Mouse (Mus musculus) limb, embryonic 13.5 days (tissue): ENCODE measurements at regions not wholly inside any gene's neighbourhood (a gene's known extent, or its start where the extent isn't known, plus 50 kb on each side); places are given as distances from the start of the nearest gene placed in this dataset.

Experiments
- ATAC-seq: fragments of 200-750 bp; cut with Nextera tagmentation; 2 replicates; pipeline ENCODE4 v1.8.0; 2017; ENCODE audit warnings: low read depth, moderate number of reproducible peaks, moderate TSS enrichment; ENCODE audit not compliant: low FRiP score
- H3K27ac ChIP-seq: fragments of 300-500 bp; sonication (generic); 2 replicates; pipeline ENCODE4 v1.5.1; 2015; ENCODE audit warnings: inconsistent platforms, mild to moderate bottlenecking, moderate library complexity
- H3K27me3 ChIP-seq: fragments of 300-500 bp; sonication (generic); 2 replicates; pipeline ENCODE4 v1.6.1; 2015; ENCODE audit warnings: mild to moderate bottlenecking, inconsistent platforms
- H3K36me3 ChIP-seq: fragments of 300-500 bp; sonication (generic); 2 replicates; pipeline ENCODE4 v1.6.1; 2015; ENCODE audit warnings: inconsistent platforms, mild to moderate bottlenecking, moderate library complexity
- H3K4me1 ChIP-seq: fragments of 300-500 bp; sonication (generic); 2 replicates; pipeline ENCODE4 v1.6.1; 2015; ENCODE audit warnings: inconsistent platforms
- H3K4me2 ChIP-seq: fragments of 300-500 bp; sonication (generic); replicated peaks from 2 replicates; pipeline ENCODE4 v1.6.1; 2015; ENCODE audit warnings: inconsistent platforms, mild to moderate bottlenecking, moderate library complexity
- H3K4me3 ChIP-seq: fragments of 300-500 bp; sonication (generic); 2 replicates; pipeline ENCODE4 v1.5.1; 2015; ENCODE audit warnings: moderate library complexity, mild to moderate bottlenecking, inconsistent platforms
- H3K9ac ChIP-seq: fragments of 300-500 bp; sonication (generic); 2 replicates; pipeline ENCODE4 v1.6.1; 2015; ENCODE audit warnings: mild to moderate bottlenecking, inconsistent platforms
- H3K9me3 ChIP-seq: fragments of 300-500 bp; sonication (generic); 2 replicates; pipeline ENCODE4 v1.6.1; 2016; ENCODE audit warnings: inconsistent platforms
- WGBS: fragments of 180-500 bp; shearing (Covaris S2); methylation state at CpG from one replicate; pipeline ENCODE4 v1.1.7; 2015; 5-methylcytosine and 5-hydroxymethylcytosine counted together

GRCm38 (mm10) chr9:33214523-33214922 lies 578.5 kb downstream of the Ets1 start:
- H3K27ac ChIP-seq, result no peak overlapping the region
- H3K4me2 ChIP-seq, result no peak overlapping the region
- no peaks in the 10 kb centered on the region for H3K27me3 ChIP-seq
- no peak overlapping the region for H3K9ac ChIP-seq
- ATAC-seq, result no peak
- no peaks in the 10 kb centered on the region for H3K36me3 ChIP-seq
- H3K4me1 ChIP-seq, result no peaks in the 10 kb centered on the region
- no peak overlapping the region for H3K4me3 ChIP-seq
- 49% methylated on average over 1 of the region's 1 CpGs for WGBS
- no peaks in the 10 kb centered on the region for H3K9me3 ChIP-seq

- H3K4me2 ChIP-seq, result no peak overlapping the region
- ATAC-seq, result no peak
- no peak overlapping the region for H3K4me3 ChIP-seq
- H3K4me1 ChIP-seq, result peaks cover 8% of the 10 kb centered on the region
- no peak overlapping the region for H3K9ac ChIP-seq
- H3K27ac ChIP-seq, result no peak overlapping the region
- WGBS, result 82% methylated on average over 4 of the region's 4 CpGs
- no peaks in the 10 kb centered on the region for H3K9me3 ChIP-seq
- H3K36me3 ChIP-seq, result no peaks in the 10 kb centered on the region
- H3K27me3 ChIP-seq, result no peaks in the 10 kb centered on the region
Measured at GRCm38 (mm10) chr9:33220981-33221380, 585.0 kb downstream of the Ets1 start.

- no peak overlapping the region for H3K27ac ChIP-seq
- no peaks in the 10 kb centered on the region for H3K36me3 ChIP-seq
- ATAC-seq, result no peak
- no peaks in the 10 kb centered on the region for H3K9me3 ChIP-seq
- no peak overlapping the region for H3K4me2 ChIP-seq
- peaks cover 8% of the 10 kb centered on the region for H3K4me1 ChIP-seq
- no peaks in the 10 kb centered on the region for H3K27me3 ChIP-seq
- WGBS, result 43% methylated on average over 11 of the region's 11 CpGs
- no peak overlapping the region for H3K9ac ChIP-seq
- no peak overlapping the region for H3K4me3 ChIP-seq
Measured at GRCm38 (mm10) chr9:33222066-33222805, 586.2 kb downstream of the Ets1 start.

- Histone ChIP-seq H3K27ac (no peak overlapping the region), H3K4me2 (no peak overlapping the region), H3K9me3 (no peaks in the 10 kb centered on the region), H3K4me1 (no peaks in the 10 kb centered on the region), H3K27me3 (no peaks in the 10 kb centered on the region), H3K4me3 (no peak overlapping the region), H3K36me3 (no peaks in the 10 kb centered on the region), H3K9ac (no peak overlapping the region)
- no peak for ATAC-seq
- WGBS, result 31% methylated on average over 9 of the region's 9 CpGs
Measured at GRCm38 (mm10) chr9:33233699-33234131, 597.7 kb downstream of the Ets1 start.

- Histone ChIP-seq H3K9me3 (no peaks in the 10 kb centered on the region), H3K4me2 (no peak overlapping the region), H3K27ac (no peak overlapping the region), H3K4me3 (no peak overlapping the region), H3K4me1 (no peaks in the 10 kb centered on the region), H3K27me3 (no peaks in the 10 kb centered on the region), H3K9ac (no peak overlapping the region), H3K36me3 (no peaks in the 10 kb centered on the region)
- no peak for ATAC-seq
- 80% methylated on average over 2 of the region's 2 CpGs for WGBS
Measured at GRCm38 (mm10) chr9:33238190-33238589, 602.2 kb downstream of the Ets1 start.

- no peak overlapping the region for H3K27ac ChIP-seq
- no peaks in the 10 kb centered on the region for H3K36me3 ChIP-seq
- no peaks in the 10 kb centered on the region for H3K4me1 ChIP-seq
- ATAC-seq, result no peak
- H3K9me3 ChIP-seq, result no peaks in the 10 kb centered on the region
- H3K4me2 ChIP-seq, result no peak overlapping the region
- no peak overlapping the region for H3K4me3 ChIP-seq
- WGBS, result 78% methylated on average over 2 of the region's 2 CpGs
- H3K9ac ChIP-seq, result no peak overlapping the region
- no peaks in the 10 kb centered on the region for H3K27me3 ChIP-seq
Measured at GRCm38 (mm10) chr9:33238846-33239245, 602.8 kb downstream of the Ets1 start.

GRCm38 (mm10) chr9:33240506-33240905 lies 604.5 kb downstream of the Ets1 start:
- no peaks in the 10 kb centered on the region for H3K9me3 ChIP-seq
- WGBS, result 66% methylated on average over 1 of the region's 1 CpGs
- no peak overlapping the region for H3K27ac ChIP-seq
- ATAC-seq, result no peak
- H3K4me3 ChIP-seq, result no peak overlapping the region
- no peaks in the 10 kb centered on the region for H3K36me3 ChIP-seq
- H3K4me2 ChIP-seq, result no peak overlapping the region
- H3K27me3 ChIP-seq, result no peaks in the 10 kb centered on the region
- H3K9ac ChIP-seq, result no peak overlapping the region
- no peaks in the 10 kb centered on the region for H3K4me1 ChIP-seq

- Histone ChIP-seq H3K9ac (no peak overlapping the region), H3K36me3 (no peaks in the 10 kb centered on the region), H3K4me1 (no peaks in the 10 kb centered on the region), H3K9me3 (no peaks in the 10 kb centered on the region), H3K27me3 (no peaks in the 10 kb centered on the region), H3K4me3 (no peak overlapping the region), H3K27ac (no peak overlapping the region), H3K4me2 (no peak overlapping the region)
- 67% methylated on average over 3 of the region's 3 CpGs for WGBS
- ATAC-seq, result no peak
Measured at GRCm38 (mm10) chr9:33240914-33241635, 605.1 kb downstream of the Ets1 start.

- ATAC-seq, result no peak
- no peak overlapping the region for H3K4me3 ChIP-seq
- no peak overlapping the region for H3K27ac ChIP-seq
- H3K9ac ChIP-seq, result no peak overlapping the region
- H3K4me1 ChIP-seq, result 0 out of 2 replicates have a peak, but pooled peaks cover 6% of the 10 kb centered on the region
- WGBS, result 40% methylated on average over 2 of the region's 2 CpGs
- H3K36me3 ChIP-seq, result no peaks in the 10 kb centered on the region
- peaks cover 4% of the 10 kb centered on the region; the same call in 1 of the 2 replicates for H3K9me3 ChIP-seq
- H3K27me3 ChIP-seq, result no peaks in the 10 kb centered on the region
- no peak overlapping the region for H3K4me2 ChIP-seq
Measured at GRCm38 (mm10) chr9:33246932-33247331, 610.9 kb downstream of the Ets1 start.

- Histone ChIP-seq H3K9me3 (no peaks in the 10 kb centered on the region), H3K9ac (no peak overlapping the region), H3K27me3 (no peaks in the 10 kb centered on the region), H3K4me3 (no peak overlapping the region), H3K27ac (no peak overlapping the region), H3K4me2 (no peak overlapping the region), H3K4me1 (no peaks in the 10 kb centered on the region), H3K36me3 (no peaks in the 10 kb centered on the region)
- no peak for ATAC-seq
- WGBS, result 38% methylated on average over 6 of the region's 6 CpGs
Measured at GRCm38 (mm10) chr9:33258241-33258640, 622.2 kb downstream of the Ets1 start.

- Histone ChIP-seq H3K27ac (no peak overlapping the region), H3K36me3 (no peaks in the 10 kb centered on the region), H3K9me3 (no peaks in the 10 kb centered on the region), H3K4me1 (no peaks in the 10 kb centered on the region), H3K9ac (no peak overlapping the region), H3K4me2 (no peak overlapping the region), H3K4me3 (no peak overlapping the region), H3K27me3 (no peaks in the 10 kb centered on the region)
- 18% methylated on average over 4 of the region's 4 CpGs for WGBS
- peak; percentile 81; the same call in 1 of the 2 replicates for ATAC-seq
Measured at GRCm38 (mm10) chr9:33260171-33260570, 624.1 kb downstream of the Ets1 start.

- no peak for ATAC-seq
- Histone ChIP-seq H3K27ac (no peak overlapping the region), H3K4me3 (no peak overlapping the region), H3K9ac (no peak overlapping the region), H3K27me3 (no peaks in the 10 kb centered on the region), H3K4me2 (no peak overlapping the region), H3K9me3 (no peaks in the 10 kb centered on the region), H3K4me1 (no peaks in the 10 kb centered on the region), H3K36me3 (no peaks in the 10 kb centered on the region)
- 85% methylated on average over 5 of the region's 5 CpGs for WGBS
Measured at GRCm38 (mm10) chr9:33289381-33289780, 653.4 kb downstream of the Ets1 start.
